Mouse (Mus musculus): ENCODE results near the gene Mib2. TPM values are rescaled to one million over a fixed set of nuclear protein-coding genes. Genes with fewer than 3 reads are reported as not detected.
"Not testable (repeated sequence)": the region's sequence is repeated elsewhere in the genome, so short reads cannot be mapped to it uniquely, and the experiment has no call there.

Gene Mib2
- polyA plus RNA-seq, 1 experiment from 2014 or later = 20.0 TPM

- 2% methylated on average over 92 of the region's 92 CpGs for WGBS
- H3K27ac ChIP-seq (replicated peaks) = peak overlapping the region; percentile 82
Measured at GRCm38 (mm10) chr4:155694482-155695401, 25.7 kb upstream of the Mib2 start.

GRCm38 (mm10) chr4:155694111-155694481 lies 25.1 kb upstream of the Mib2 start, which contains the start of gene Fndc10:
Gene Fndc10 (plus strand): TSS chr4:155694342.
- peaks cover 29% of the 10 kb centered on the region for H3K4me1 ChIP-seq
- peak; percentile 81 for DNase-seq (ENCODE audit: low spot score)
- peak within 1 kb of the TSS; percentile 82 for H3K27ac ChIP-seq (replicated peaks)
- no peaks in the 10 kb centered on the region for H3K9me3 ChIP-seq
- no peaks in the 10 kb centered on the region for H3K36me3 ChIP-seq (replicated peaks)
- peak within 1 kb of the TSS; percentile 83 for H3K4me3 ChIP-seq
- peaks cover 44% of the 10 kb centered on the region for H3K27me3 ChIP-seq (replicated peaks; ENCODE audit: low read depth, poor library complexity, severe bottlenecking)
- under 1% methylated on average over 47 of the region's 47 CpGs for WGBS

More at GRCm38 (mm10) chr4:155694482-155695401, 25.7 kb upstream of the Mib2 start:
- Histone ChIP-seq H3K9me3 (no peaks in the 10 kb centered on the region), H3K4me3 (peak overlapping the region; percentile 83), H3K36me3 (replicated peaks) (no peaks in the 10 kb centered on the region), H3K4me1 (peaks cover 29% of the 10 kb centered on the region), H3K27me3 (replicated peaks; ENCODE audit: low read depth, poor library complexity, severe bottlenecking) (peaks cover 44% of the 10 kb centered on the region)
- DNase-seq (ENCODE audit: low spot score) = peak; percentile 73

GRCm38 (mm10) chr4:155692421-155692820 lies 23.4 kb upstream of the Mib2 start:
- 97% methylated on average over 3 of the region's 3 CpGs for WGBS
- H3K27me3 ChIP-seq (replicated peaks; ENCODE audit: low read depth, poor library complexity, severe bottlenecking) = peaks cover 44% of the 10 kb centered on the region
- H3K9me3 ChIP-seq = no peaks in the 10 kb centered on the region
- no peak overlapping the region for H3K27ac ChIP-seq (replicated peaks)
- no peaks in the 10 kb centered on the region for H3K36me3 ChIP-seq (replicated peaks)
- H3K4me3 ChIP-seq = no peak overlapping the region
- peaks cover 29% of the 10 kb centered on the region for H3K4me1 ChIP-seq
- DNase-seq (ENCODE audit: low spot score) = no peak

- no peaks in the 10 kb centered on the region for H3K36me3 ChIP-seq (replicated peaks)
- 82% methylated on average over 12 of the region's 12 CpGs for WGBS
Measured at GRCm38 (mm10) chr4:155690571-155691375, 21.8 kb upstream of the Mib2 start.

GRCm38 (mm10) chr4:155687764-155688163 lies 18.8 kb upstream of the Mib2 start:
- DNase-seq (ENCODE audit: low spot score); H3K4me3 ChIP-seq; H3K27me3 ChIP-seq (replicated peaks; ENCODE audit: low read depth, poor library complexity, severe bottlenecking); H3K36me3 ChIP-seq (replicated peaks); H3K9me3 ChIP-seq; H3K4me1 ChIP-seq; H3K27ac ChIP-seq (replicated peaks): not testable (repeated sequence)
- 85% methylated on average over 4 of the region's 4 CpGs for WGBS

More at GRCm38 (mm10) chr4:155690571-155691375, 21.8 kb upstream of the Mib2 start:
- no peak overlapping the region for H3K4me3 ChIP-seq
- H3K4me1 ChIP-seq = peaks cover 19% of the 10 kb centered on the region
- DNase-seq (ENCODE audit: low spot score) = no peak
- H3K27ac ChIP-seq (replicated peaks) = no peak overlapping the region
- no peaks in the 10 kb centered on the region for H3K9me3 ChIP-seq
- peaks cover 30% of the 10 kb centered on the region for H3K27me3 ChIP-seq (replicated peaks; ENCODE audit: low read depth, poor library complexity, severe bottlenecking)

GRCm38 (mm10) chr4:155683670-155684277 lies 14.8 kb upstream of the Mib2 start:
- H3K4me3 ChIP-seq; H3K27ac ChIP-seq (replicated peaks); H3K9me3 ChIP-seq; H3K4me1 ChIP-seq; H3K36me3 ChIP-seq (replicated peaks); H3K27me3 ChIP-seq (replicated peaks; ENCODE audit: low read depth, poor library complexity, severe bottlenecking); DNase-seq (ENCODE audit: low spot score): not testable (repeated sequence)
- 90% methylated on average over 16 of the region's 19 CpGs for WGBS

GRCm38 (mm10) chr4:155675991-155676390 lies 7.0 kb upstream of the Mib2 start:
- H3K36me3 ChIP-seq (replicated peaks) = no peaks in the 10 kb centered on the region
- 85% methylated on average over 2 of the region's 2 CpGs for WGBS
- no peak for DNase-seq (ENCODE audit: low spot score)
- H3K27ac ChIP-seq (replicated peaks) = no peak overlapping the region
- H3K4me3 ChIP-seq = no peak overlapping the region
- no peaks in the 10 kb centered on the region for H3K27me3 ChIP-seq (replicated peaks; ENCODE audit: low read depth, poor library complexity, severe bottlenecking)
- H3K4me1 ChIP-seq = no peaks in the 10 kb centered on the region
- H3K9me3 ChIP-seq = no peaks in the 10 kb centered on the region

- 69% methylated on average over 2 of the region's 2 CpGs for WGBS
Measured at GRCm38 (mm10) chr4:155672082-155672481, 3.1 kb upstream of the Mib2 start.

GRCm38 (mm10) chr4:155670236-155670635 lies 1.2 kb upstream of the Mib2 start:
- 55% methylated on average over 4 of the region's 4 CpGs for WGBS
- DNase-seq (ENCODE audit: low spot score); H3K9me3 ChIP-seq; H3K27ac ChIP-seq (replicated peaks); H3K36me3 ChIP-seq (replicated peaks); H3K27me3 ChIP-seq (replicated peaks; ENCODE audit: low read depth, poor library complexity, severe bottlenecking): not testable (repeated sequence)
- peaks cover 12% of the 10 kb centered on the region for H3K4me1 ChIP-seq
- peak overlapping the region; percentile 84; the same call in 1 of the 2 replicates for H3K4me3 ChIP-seq

More at GRCm38 (mm10) chr4:155672082-155672481, 3.1 kb upstream of the Mib2 start:
- Histone ChIP-seq H3K4me1 (peaks cover 12% of the 10 kb centered on the region), H3K27me3 (replicated peaks; ENCODE audit: low read depth, poor library complexity, severe bottlenecking) (no peaks in the 10 kb centered on the region), H3K9me3 (no peaks in the 10 kb centered on the region), H3K27ac (replicated peaks) (no peak overlapping the region), H3K36me3 (replicated peaks) (no peaks in the 10 kb centered on the region), H3K4me3 (no peak overlapping the region)
- no peak for DNase-seq (ENCODE audit: low spot score)

- Histone ChIP-seq H3K27ac (replicated peaks) (no peak overlapping the region), H3K4me3 (peak overlapping the region; percentile 84)
Measured at GRCm38 (mm10) chr4:155669598-155670075, 639 bp upstream of the Mib2 start.

GRCm38 (mm10) chr4:155666903-155667302 lies 2.1 kb downstream of the Mib2 start:
- no peaks in the 10 kb centered on the region for H3K27me3 ChIP-seq (replicated peaks; ENCODE audit: low read depth, poor library complexity, severe bottlenecking)
- H3K4me1 ChIP-seq = peaks cover 12% of the 10 kb centered on the region
- H3K9me3 ChIP-seq = no peaks in the 10 kb centered on the region
- peaks cover 12% of the 10 kb centered on the region; the same call in 1 of the 2 replicates for H3K36me3 ChIP-seq (replicated peaks)
- no peak overlapping the region for H3K4me3 ChIP-seq
- DNase-seq (ENCODE audit: low spot score) = no peak
- no peak overlapping the region for H3K27ac ChIP-seq (replicated peaks)

More at GRCm38 (mm10) chr4:155669598-155670075, 639 bp upstream of the Mib2 start:
- peaks cover 12% of the 10 kb centered on the region for H3K4me1 ChIP-seq
- no peaks in the 10 kb centered on the region for H3K9me3 ChIP-seq
- no peaks in the 10 kb centered on the region for H3K27me3 ChIP-seq (replicated peaks; ENCODE audit: low read depth, poor library complexity, severe bottlenecking)
- WGBS = 2% methylated on average over 8 of the region's 8 CpGs
- peaks cover 9% of the 10 kb centered on the region; the same call in 1 of the 2 replicates for H3K36me3 ChIP-seq (replicated peaks)
- no peak for DNase-seq (ENCODE audit: low spot score)

- Histone ChIP-seq H3K4me3 (no peak overlapping the region), H3K27ac (replicated peaks) (no peak overlapping the region), H3K4me1 (no peaks in the 10 kb centered on the region), H3K27me3 (replicated peaks; ENCODE audit: low read depth, poor library complexity, severe bottlenecking) (peaks cover 17% of the 10 kb centered on the region), H3K36me3 (replicated peaks) (peaks cover 47% of the 10 kb centered on the region), H3K9me3 (no peaks in the 10 kb centered on the region)
- WGBS = 94% methylated on average over 12 of the region's 12 CpGs
- DNase-seq (ENCODE audit: low spot score) = no peak
Measured at GRCm38 (mm10) chr4:155660641-155661040, 8.4 kb downstream of the Mib2 start.

Data from embryonic facial prominence, embryonic 10.5 days (tissue).